Mouse (Mus musculus) ES-Bruce4 (cell line): ENCODE data around the gene Arhgap31. TPM values are rescaled to one million over a fixed set of nuclear protein-coding genes. Genes with fewer than 3 reads are reported as not detected.
"Not testable (repeated sequence)": the region's sequence is repeated elsewhere in the genome, so short reads cannot be mapped to it uniquely, and the experiment has no call there.

Experiments used
- H3K27ac ChIP-seq: 2 replicates; pipeline ENCODE4 v1.5.1; 2012; ENCODE audit warnings: low read length, inconsistent platforms; ENCODE audit not compliant: insufficient read depth
- H3K27me3 ChIP-seq: 2 replicates; pipeline ENCODE4 v1.6.1; 2012; ENCODE audit warnings: mild to moderate bottlenecking, low read length, inconsistent platforms; ENCODE audit not compliant: control insufficient read depth, poor library complexity, insufficient read depth, severe bottlenecking
- H3K36me3 ChIP-seq: 2 replicates; pipeline ENCODE4 v1.6.1; 2012; ENCODE audit warnings: inconsistent platforms, mild to moderate bottlenecking, low read length, moderate library complexity; ENCODE audit not compliant: control insufficient read depth, poor library complexity, insufficient read depth, severe bottlenecking
- H3K4me1 ChIP-seq: one replicate; pipeline ENCODE4 v1.8.1; 2011; ENCODE audit warnings: low read length; ENCODE audit not compliant: control insufficient read depth, insufficient read depth
- H3K4me3 ChIP-seq: 2 replicates; pipeline ENCODE4 v1.5.1; 2011; ENCODE audit warnings: low read depth, mild to moderate bottlenecking, low read length
- H3K9ac ChIP-seq: 2 replicates; pipeline ENCODE4 v1.6.1; 2012; ENCODE audit warnings: low read depth, mild to moderate bottlenecking, inconsistent platforms; ENCODE audit not compliant: poor library complexity, severe bottlenecking
- H3K9me3 ChIP-seq: replicated peaks from 2 replicates; pipeline ENCODE4 v1.6.1; 2012; ENCODE audit warnings: mild to moderate bottlenecking, low read length, inconsistent platforms; ENCODE audit not compliant: control insufficient read depth, poor library complexity, insufficient read depth, severe bottlenecking
- CTCF ChIP-seq: IDR thresholded peaks from one replicate; pipeline ENCODE4 v1.8.1; 2011; ENCODE audit warnings: low read depth, low read length
- EP300 ChIP-seq: IDR thresholded peaks from 2 replicates; pipeline ENCODE4 v1.6.1; 2011; ENCODE audit warnings: low read depth, low read length; ENCODE audit not compliant: insufficient read depth
- POLR2A ChIP-seq: IDR thresholded peaks from one replicate; pipeline ENCODE4 v1.8.1; 2011; ENCODE audit warnings: low read length; ENCODE audit not compliant: insufficient read depth
- polyA plus RNA-seq: library from polyadenylated mRNA; stranded (reverse); fragments of >200 nt; gene quantifications from 2 replicates; pipeline ENCODE4 v1.2.4, GENCODE M21; 2011; ENCODE audit warnings: low read depth; ENCODE audit not compliant: missing spikeins, insufficient read depth, insufficient read length

Gene Arhgap31
- polyA plus RNA-seq, 1 experiment = 1.3 TPM

DNA sequence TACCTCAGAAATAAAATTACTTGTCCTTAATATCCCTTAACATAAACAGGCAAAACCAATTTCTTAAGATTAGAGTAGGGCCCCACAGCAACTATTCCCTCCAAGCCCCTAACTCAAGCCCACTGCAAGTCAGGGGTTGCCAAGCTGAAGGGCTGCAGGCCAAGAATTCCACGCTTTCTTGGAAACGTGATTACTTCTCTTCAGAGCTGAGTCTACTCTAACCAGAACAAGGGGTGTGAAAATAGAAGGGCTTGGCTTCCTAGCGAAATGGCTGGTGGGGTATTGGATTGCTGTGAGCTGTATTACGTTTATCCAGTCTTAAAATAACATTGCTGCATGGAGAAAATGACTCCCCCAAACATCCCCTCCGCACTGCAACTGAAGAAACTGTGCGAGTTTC lies 25.4 kb downstream of the Arhgap31 start:
- H3K27ac ChIP-seq = no peak overlapping the region
- TF ChIP-seq POLR2A (no peak), EP300 (no peak), CTCF (no peak)

GRCm38 (mm10) chr16:38683094-38683493 lies 30.0 kb downstream of the Arhgap31 start:
- no peak overlapping the region for H3K9ac ChIP-seq
- no peak overlapping the region for H3K27ac ChIP-seq
- no peak for TF ChIP-seq EP300
- no peak overlapping the region for H3K4me3 ChIP-seq
- no peaks in the 10 kb centered on the region for H3K27me3 ChIP-seq
- no peaks in the 10 kb centered on the region for H3K4me1 ChIP-seq
- H3K9me3 ChIP-seq = no peaks in the 10 kb centered on the region
- H3K36me3 ChIP-seq = no peaks in the 10 kb centered on the region

More for the DNA sequence above, 25.4 kb downstream of the Arhgap31 start:
- Histone ChIP-seq H3K4me1 (no peaks in the 10 kb centered on the region), H3K9me3 (no peaks in the 10 kb centered on the region), H3K9ac (no peak overlapping the region), H3K27me3 (no peaks in the 10 kb centered on the region), H3K4me3 (no peak overlapping the region), H3K36me3 (no peaks in the 10 kb centered on the region)

- H3K27ac ChIP-seq = no peak overlapping the region
- H3K9me3 ChIP-seq = no peaks in the 10 kb centered on the region
- TF ChIP-seq POLR2A = no peak
- no peak for TF ChIP-seq CTCF
- no peak for TF ChIP-seq EP300
- H3K4me3 ChIP-seq = no peak overlapping the region
- no peaks in the 10 kb centered on the region for H3K36me3 ChIP-seq
- no peaks in the 10 kb centered on the region for H3K27me3 ChIP-seq
- H3K9ac ChIP-seq = no peak overlapping the region
- no peaks in the 10 kb centered on the region for H3K4me1 ChIP-seq
Observed at GRCm38 (mm10) chr16:38681313-38681712, 31.8 kb downstream of the Arhgap31 start.

- H3K9ac ChIP-seq = peak overlapping the region; percentile 29; the same call in 1 of the 2 replicates
- H3K4me3 ChIP-seq = no peak overlapping the region; the same call in 1 of the 2 replicates
- TF ChIP-seq CTCF = no peak
- TF ChIP-seq POLR2A = no peak
- no peak for TF ChIP-seq EP300
- no peaks in the 10 kb centered on the region for H3K4me1 ChIP-seq
- H3K27ac ChIP-seq = no peak overlapping the region
- no peaks in the 10 kb centered on the region for H3K36me3 ChIP-seq
- H3K9me3 ChIP-seq = no peaks in the 10 kb centered on the region
- no peaks in the 10 kb centered on the region for H3K27me3 ChIP-seq
Observed at GRCm38 (mm10) chr16:38679431-38680021, 33.5 kb downstream of the Arhgap31 start.

DNA sequence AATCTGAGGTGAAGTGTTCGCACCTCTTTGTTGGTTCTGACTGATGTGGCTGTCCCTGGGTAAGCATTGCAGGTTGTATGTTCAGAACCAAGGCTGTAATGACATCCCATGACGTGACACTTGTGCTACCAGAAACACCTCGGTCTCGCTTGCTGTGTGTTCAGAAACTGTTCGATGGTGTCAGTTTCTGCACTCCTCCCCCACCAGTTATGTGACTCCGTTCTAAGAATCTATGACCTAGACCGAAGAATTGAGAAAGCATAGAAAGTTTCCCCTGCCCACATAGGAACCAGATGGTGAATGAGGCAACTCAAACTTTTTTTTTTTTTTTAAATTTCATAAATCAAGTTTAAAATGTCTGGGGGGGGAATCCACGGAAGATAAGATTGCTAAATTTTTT lies 34.2 kb downstream of the Arhgap31 start:
- H3K4me3 ChIP-seq = no peak overlapping the region
- no peaks in the 10 kb centered on the region for H3K4me1 ChIP-seq
- no peak overlapping the region for H3K9ac ChIP-seq
- no peaks in the 10 kb centered on the region for H3K9me3 ChIP-seq
- no peaks in the 10 kb centered on the region for H3K27me3 ChIP-seq
- no peaks in the 10 kb centered on the region for H3K36me3 ChIP-seq
- no peak overlapping the region for H3K27ac ChIP-seq
- TF ChIP-seq POLR2A (no peak), EP300 (no peak), CTCF (no peak)

GRCm38 (mm10) chr16:38677941-38678340 lies 35.1 kb downstream of the Arhgap31 start:
- H3K4me3 ChIP-seq, H3K9ac ChIP-seq, H3K9me3 ChIP-seq, H3K27ac ChIP-seq, H3K4me1 ChIP-seq, H3K27me3 ChIP-seq, H3K36me3 ChIP-seq: not testable (repeated sequence)
